Mouse (Mus musculus): ENCODE measurements at regions not wholly inside any gene's neighbourhood (a gene's known extent, or its start where the extent isn't known, plus 50 kb on each side); places are given as distances from the start of the nearest gene placed in this dataset.

GRCm38 (mm10) chr5:43055111-43055710, 177.8 kb upstream of the Cpeb2 start:
- Histone ChIP-seq H3K27me3 (ENCODE audit: control insufficient read depth, insufficient read depth, insufficient read length) (no peaks in the 10 kb centered on the region), H3ac (ENCODE audit: control insufficient read depth, insufficient read length) (no peak overlapping the region), H3K79me2 (ENCODE audit: control insufficient read depth, insufficient read depth) (no peaks in the 10 kb centered on the region), H3K36me3 (ENCODE audit: control insufficient read depth, insufficient read depth) (no peaks in the 10 kb centered on the region), H3K4me2 (ENCODE audit: low read depth) (no peak overlapping the region), H3K4me3 (no peak overlapping the region)
- TF ChIP-seq MAX (IDR thresholded peaks at IDR 0.05; ENCODE audit: low read depth) (no peak), CEBPB (IDR thresholded peaks at IDR 0.05; ENCODE audit: insufficient read depth, poor library complexity, severe bottlenecking) (no peak), MYOG (IDR thresholded peaks at IDR 0.05; ENCODE audit: control insufficient read depth in 1 of 3, insufficient read depth in 1 of 3, insufficient read length in 2 of 3, low read depth in 2 of 3) (no peak), USF1 (IDR thresholded peaks at IDR 0.05; ENCODE audit: low read depth) (no peak), TCF3 (IDR thresholded peaks at IDR 0.05; ENCODE audit: insufficient read length, low read depth) (no peak), E2F4 (IDR thresholded peaks at IDR 0.05; ENCODE audit: insufficient read depth) (no peak), SRF (IDR thresholded peaks at IDR 0.05; ENCODE audit: control insufficient read depth, insufficient read length, low read depth) (no peak), POLR2AphosphoS2 (IDR thresholded peaks at IDR 0.05; ENCODE audit: insufficient read length, low read depth) (no peak), POLR2A (IDR thresholded peaks at IDR 0.05; ENCODE audit: insufficient read length, low read depth) (no peak), MYOD1 (IDR thresholded peaks at IDR 0.05; ENCODE audit: control insufficient read depth in 1 of 3, insufficient read length in 2 of 3, low read depth in 2 of 3) (no peak)

GRCm38 (mm10) chr5:43056486-43056885, 176.5 kb upstream of the Cpeb2 start:
- H3K4me2 ChIP-seq (ENCODE audit: low read depth): no peak overlapping the region
- no peak overlapping the region for H3K4me3 ChIP-seq
- H3K79me2 ChIP-seq (ENCODE audit: control insufficient read depth, insufficient read depth): no peaks in the 10 kb centered on the region
- H3ac ChIP-seq (ENCODE audit: control insufficient read depth, insufficient read length): no peak overlapping the region
- TF ChIP-seq TCF12 (IDR thresholded peaks at IDR 0.05; ENCODE audit: insufficient read depth, poor library complexity, severe bottlenecking) (no peak), REST (IDR thresholded peaks at IDR 0.05; ENCODE audit: insufficient read depth, insufficient read length) (no peak), E2F4 (IDR thresholded peaks at IDR 0.05; ENCODE audit: insufficient read depth) (no peak), SRF (IDR thresholded peaks at IDR 0.05; ENCODE audit: control insufficient read depth, insufficient read length, low read depth) (no peak), MAX (IDR thresholded peaks at IDR 0.05; ENCODE audit: low read depth) (no peak), POLR2A (IDR thresholded peaks at IDR 0.05; ENCODE audit: insufficient read length, low read depth) (no peak), POLR2AphosphoS2 (IDR thresholded peaks at IDR 0.05; ENCODE audit: insufficient read length, low read depth) (no peak), TCF3 (IDR thresholded peaks at IDR 0.05; ENCODE audit: insufficient read length, low read depth) (no peak), MYOD1 (IDR thresholded peaks at IDR 0.05; ENCODE audit: control insufficient read depth in 1 of 3, insufficient read length in 2 of 3, low read depth in 2 of 3) (no peak), USF1 (IDR thresholded peaks at IDR 0.05; ENCODE audit: low read depth) (no peak), MYOG (IDR thresholded peaks at IDR 0.05; ENCODE audit: control insufficient read depth in 1 of 3, insufficient read depth in 1 of 3, insufficient read length in 2 of 3, low read depth in 2 of 3) (no peak), CEBPB (IDR thresholded peaks at IDR 0.05; ENCODE audit: insufficient read depth, poor library complexity, severe bottlenecking) (no peak)
- no peaks in the 10 kb centered on the region for H3K36me3 ChIP-seq (ENCODE audit: control insufficient read depth, insufficient read depth)
- no peaks in the 10 kb centered on the region for H3K27me3 ChIP-seq (ENCODE audit: control insufficient read depth, insufficient read depth, insufficient read length)

- TF ChIP-seq USF1 (IDR thresholded peaks at IDR 0.05; ENCODE audit: low read depth): no peak
- H3K4me2 ChIP-seq (ENCODE audit: low read depth): no peak overlapping the region
- H3ac ChIP-seq (ENCODE audit: control insufficient read depth, insufficient read length): no peak overlapping the region
- no peaks in the 10 kb centered on the region for H3K79me2 ChIP-seq (ENCODE audit: control insufficient read depth, insufficient read depth)
- no peak overlapping the region for H3K4me3 ChIP-seq
- no peaks in the 10 kb centered on the region for H3K36me3 ChIP-seq (ENCODE audit: control insufficient read depth, insufficient read depth)
- no peaks in the 10 kb centered on the region for H3K27me3 ChIP-seq (ENCODE audit: control insufficient read depth, insufficient read depth, insufficient read length)
Measured at GRCm38 (mm10) chr5:43061243-43061642, 171.7 kb upstream of the Cpeb2 start.

GRCm38 (mm10) chr5:43061797-43062391, 171.1 kb upstream of the Cpeb2 start:
- no peak overlapping the region for H3ac ChIP-seq (ENCODE audit: control insufficient read depth, insufficient read length)
- no peak overlapping the region for H3K4me3 ChIP-seq
- no peaks in the 10 kb centered on the region for H3K79me2 ChIP-seq (ENCODE audit: control insufficient read depth, insufficient read depth)
- H3K4me2 ChIP-seq (ENCODE audit: low read depth): no peak overlapping the region
- no peaks in the 10 kb centered on the region for H3K27me3 ChIP-seq (ENCODE audit: control insufficient read depth, insufficient read depth, insufficient read length)
- TF ChIP-seq MYOG (IDR thresholded peaks at IDR 0.05; ENCODE audit: control insufficient read depth in 1 of 3, insufficient read depth in 1 of 3, insufficient read length in 2 of 3, low read depth in 2 of 3): no peak
- no peak for TF ChIP-seq POLR2AphosphoS2 (IDR thresholded peaks at IDR 0.05; ENCODE audit: insufficient read length, low read depth)
- no peak for TF ChIP-seq MYOD1 (IDR thresholded peaks at IDR 0.05; ENCODE audit: control insufficient read depth in 1 of 3, insufficient read length in 2 of 3, low read depth in 2 of 3)
- no peak for TF ChIP-seq USF1 (IDR thresholded peaks at IDR 0.05; ENCODE audit: low read depth)
- no peaks in the 10 kb centered on the region for H3K36me3 ChIP-seq (ENCODE audit: control insufficient read depth, insufficient read depth)

GRCm38 (mm10) chr5:43062499-43062898, 170.5 kb upstream of the Cpeb2 start:
- no peak overlapping the region for H3K4me3 ChIP-seq
- H3K27me3 ChIP-seq (ENCODE audit: control insufficient read depth, insufficient read depth, insufficient read length): no peaks in the 10 kb centered on the region
- TF ChIP-seq MAX (IDR thresholded peaks at IDR 0.05; ENCODE audit: low read depth): no peak
- TF ChIP-seq POLR2AphosphoS2 (IDR thresholded peaks at IDR 0.05; ENCODE audit: insufficient read length, low read depth): no peak
- no peak for TF ChIP-seq E2F4 (IDR thresholded peaks at IDR 0.05; ENCODE audit: insufficient read depth)
- no peak for TF ChIP-seq SRF (IDR thresholded peaks at IDR 0.05; ENCODE audit: control insufficient read depth, insufficient read length, low read depth)
- no peak for TF ChIP-seq TCF3 (IDR thresholded peaks at IDR 0.05; ENCODE audit: insufficient read length, low read depth)
- TF ChIP-seq MYOD1 (IDR thresholded peaks at IDR 0.05; ENCODE audit: control insufficient read depth in 1 of 3, insufficient read length in 2 of 3, low read depth in 2 of 3): no peak
- no peak for TF ChIP-seq POLR2A (IDR thresholded peaks at IDR 0.05; ENCODE audit: insufficient read length, low read depth)
- TF ChIP-seq REST (IDR thresholded peaks at IDR 0.05; ENCODE audit: insufficient read depth, insufficient read length): no peak
- TF ChIP-seq TCF12 (IDR thresholded peaks at IDR 0.05; ENCODE audit: insufficient read depth, poor library complexity, severe bottlenecking): no peak
- TF ChIP-seq USF1 (IDR thresholded peaks at IDR 0.05; ENCODE audit: low read depth): no peak
- no peak for TF ChIP-seq CEBPB (IDR thresholded peaks at IDR 0.05; ENCODE audit: insufficient read depth, poor library complexity, severe bottlenecking)
- no peak for TF ChIP-seq MYOG (IDR thresholded peaks at IDR 0.05; ENCODE audit: control insufficient read depth in 1 of 3, insufficient read depth in 1 of 3, insufficient read length in 2 of 3, low read depth in 2 of 3)
- no peaks in the 10 kb centered on the region for H3K36me3 ChIP-seq (ENCODE audit: control insufficient read depth, insufficient read depth)
- no peaks in the 10 kb centered on the region for H3K79me2 ChIP-seq (ENCODE audit: control insufficient read depth, insufficient read depth)
- H3ac ChIP-seq (ENCODE audit: control insufficient read depth, insufficient read length): no peak overlapping the region
- H3K4me2 ChIP-seq (ENCODE audit: low read depth): no peak overlapping the region
